In the genomic region with DNA sequence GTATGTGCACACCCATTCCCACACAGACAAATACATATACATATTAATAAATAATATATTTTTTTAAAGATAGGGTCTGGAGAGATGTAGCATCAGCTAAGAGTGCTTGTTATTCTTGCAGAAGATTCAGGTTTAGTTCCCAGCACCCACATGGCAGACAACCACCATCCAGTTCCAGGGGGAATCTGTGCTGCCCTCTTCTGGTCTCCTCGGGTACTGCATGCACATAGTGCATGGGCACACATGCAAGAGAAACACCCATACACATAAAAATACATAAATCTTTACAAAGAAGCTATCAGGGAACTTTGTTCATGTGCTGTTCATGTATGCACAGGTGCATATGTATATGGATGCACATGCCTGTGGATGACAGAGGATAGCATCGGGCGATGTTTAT, we compare ENCODE assay signal across 20 mouse cellular contexts.
DNase-seq lines count a peak whose midpoint lies in the region; ATAC-seq and TF ChIP-seq lines count a peak whose summit lies in the region.
"Had no signal": no experiment of that assay in that cellular context is flagged by ENCODE, and none has a peak within 500 bp of the region (broad histone marks: within the 10 kb centered on the region; RNA-seq: fewer than 3 reads in every experiment).

No protein-coding gene starts in this region.

- H3K36me3 ChIP-seq in kidney, postnatal 0 days (ENCODE audit: insufficient read depth, low read length) = no peaks in the 10 kb centered on the region
- no peaks in the 10 kb centered on the region for H3K36me3 ChIP-seq in thymus, adult 2 months (ENCODE audit: control insufficient read depth, insufficient read depth, low read length)
- H3K36me3 ChIP-seq: embryonic facial prominence, embryonic 10.5 days; liver, embryonic 13.5 days; midbrain, embryonic 12.5 days had no signal

- no peak for DNase-seq in kidney, postnatal 0 days (ENCODE audit: low spot score)
- no peak for DNase-seq in kidney, postnatal 14 days
- peak; percentile 10 for DNase-seq in thymus, postnatal 4 days
- DNase-seq in thymus, adult 2 months = no peak
- peak; percentile 58 for DNase-seq in ZHBTc4 (ENCODE audit: low read depth, low spot score)
- DNase-seq in testis, postnatal 14 days (ENCODE audit: low spot score) = peak; percentile 19
- DNase-seq in spleen, postnatal 14 days (ENCODE audit: low spot score in 2 of 2) = no peak
- DNase-seq in thymus, postnatal 10 days (ENCODE audit: low spot score in 2 of 2) = no peak
- DNase-seq: adrenal gland, postnatal 14 days; cerebellum, postnatal 14 days; gastrocnemius, postnatal 14 days; kidney, postnatal 10 days; liver, embryonic 13.5 days; lung, postnatal 4 days; right cerebral cortex, postnatal 14 days had no signal

- ATAC-seq in kidney, postnatal 0 days (replicated peaks; ENCODE audit: low FRiP score, low read depth) = no peak
- ATAC-seq: CD4-positive, CD25-positive, alpha-beta regulatory T cell, adult 4 months; inflammation-experienced regulatory T-cells, adult 6 months had no signal

- H3K9me3 ChIP-seq in kidney, postnatal 0 days (replicated peaks; ENCODE audit: low read length) = no peaks in the 10 kb centered on the region
- H3K9me3 ChIP-seq: embryonic facial prominence, embryonic 10.5 days; midbrain, embryonic 12.5 days had no signal

- no peaks in the 10 kb centered on the region for H3K4me1 ChIP-seq in kidney, postnatal 0 days (replicated peaks; ENCODE audit: insufficient read depth, low read length)
- no peaks in the 10 kb centered on the region for H3K4me1 ChIP-seq in thymus, adult 2 months (replicated peaks; ENCODE audit: control insufficient read depth, insufficient read depth, low read length)
- H3K4me1 ChIP-seq: embryonic facial prominence, embryonic 10.5 days; liver, embryonic 13.5 days; midbrain, embryonic 12.5 days had no signal

- H3K4me3 ChIP-seq in kidney, postnatal 0 days (replicated peaks; ENCODE audit: low read depth, low read length) = no peak overlapping the region
- no peak overlapping the region for H3K4me3 ChIP-seq in thymus, adult 2 months (ENCODE audit: control insufficient read depth, insufficient read depth, low read length)
- H3K4me3 ChIP-seq: embryonic facial prominence, embryonic 10.5 days; liver, embryonic 13.5 days; midbrain, embryonic 12.5 days had no signal

- H3K27me3 ChIP-seq in kidney, postnatal 0 days (ENCODE audit: insufficient read depth, low read length) = no peaks in the 10 kb centered on the region
- no peaks in the 10 kb centered on the region for H3K27me3 ChIP-seq in thymus, adult 2 months (ENCODE audit: control insufficient read depth, insufficient read depth, low read length)
- H3K27me3 ChIP-seq: liver, embryonic 13.5 days; midbrain, embryonic 12.5 days had no signal

- no peak for TF ChIP-seq POLR2A in thymus, adult 2 months (IDR thresholded peaks at IDR 0.05; ENCODE audit: control insufficient read depth, extremely low read depth, insufficient read depth, low read length, poor library complexity)

- WGBS in kidney, postnatal 0 days = 95% methylated on average over 3 of the region's 3 CpGs
- 95% methylated on average over 3 of the region's 3 CpGs for WGBS in thymus, adult 2 months

- H3K9ac ChIP-seq in kidney, postnatal 0 days (ENCODE audit: low read depth, low read length) = no peak overlapping the region
- H3K9ac ChIP-seq: liver, embryonic 13.5 days; midbrain, embryonic 12.5 days had no signal

- H3K27ac ChIP-seq in kidney, postnatal 0 days = no peak overlapping the region
- H3K27ac ChIP-seq in thymus, adult 2 months (ENCODE audit: control insufficient read depth, insufficient read depth, low read length) = no peak overlapping the region
- H3K27ac ChIP-seq: embryonic facial prominence, embryonic 10.5 days; liver, embryonic 13.5 days; midbrain, embryonic 12.5 days had no signal

- TF ChIP-seq CTCF in kidney, postnatal 0 days (IDR thresholded peaks at IDR 0.05; ENCODE audit: low read depth) = peak; percentile 45
- no peak for TF ChIP-seq CTCF in thymus, adult 2 months (IDR thresholded peaks at IDR 0.05; ENCODE audit: borderline replicate concordance, control insufficient read depth, extremely low read depth, insufficient read depth, low read length, poor library complexity)

- H3K4me2 ChIP-seq in kidney, postnatal 0 days (ENCODE audit: low read length) = no peak overlapping the region
- H3K4me2 ChIP-seq: heart, embryonic 11.5 days; liver, embryonic 13.5 days; midbrain, embryonic 12.5 days had no signal

Comparison
In these comparisons a context has a peak if more than half of its experiments do, and no peak if none do; other contexts are left out.
1. DNase-seq: peak in thymus, postnatal 4 days (single experiment), ZHBTc4 (single experiment) and testis, postnatal 14 days (single experiment); none in kidney, postnatal 0 days (single experiment), kidney, postnatal 14 days (single experiment), thymus, adult 2 months (single experiment), spleen, postnatal 14 days (0 of 2) and thymus, postnatal 10 days (0 of 2).